Mouse (Mus musculus) neural tube, embryonic 13.5 days (tissue): ENCODE results near the gene Kcnb1. TPM values are rescaled to one million over a fixed set of nuclear protein-coding genes. Genes with fewer than 3 reads are reported as not detected.

Source experiments
- polyA plus RNA-seq: library from polyadenylated mRNA; unstranded; fragments of >200 nt; fragmentation: Nextera tagmentation; extraction: Ambion mirVana; gene quantifications from 2 replicates; pipeline ENCODE4 v1.2.1, GENCODE M21; 2015

Kcnb1 gene
- polyA plus RNA-seq, 1 experiment from 2014 or later, result 3.1 TPM

Other genes with a start within 250 kb of the Kcnb1 start
- gene Stau1, start 193.9 kb downstream of the Kcnb1 start, polyA plus RNA-seq, result 115 and 124 TPM in 2 replicates
- gene Ddx27, start 175.0 kb downstream of the Kcnb1 start, polyA plus RNA-seq, result 35.5 and 38.5 TPM in 2 replicates
- 7.9 and 8.0 TPM in 2 replicates for gene Znfx1, start 127.1 kb downstream of the Kcnb1 start, polyA plus RNA-seq
- 5.6 and 6.5 TPM in 2 replicates for gene Ptgis, start 50.4 kb upstream of the Kcnb1 start, polyA plus RNA-seq
- gene B4galt5, start 159.0 kb upstream of the Kcnb1 start, polyA plus RNA-seq, result 21.6 and 22.2 TPM in 2 replicates
- gene Slc9a8, start 231.6 kb upstream of the Kcnb1 start, polyA plus RNA-seq, result 19.5 and 22.1 TPM in 2 replicates